Mouse (Mus musculus) liver, embryonic 12.5 days (tissue): ENCODE measurements around the gene Tmem184b. TPM values are rescaled to one million over a fixed set of nuclear protein-coding genes. Genes with fewer than 3 reads are reported as not detected.

Source experiments
- ATAC-seq: fragments of 200-750 bp; cut with Nextera tagmentation; 2 replicates; pipeline ENCODE4 v1.8.0; 2017; ENCODE audit warnings: moderate number of reproducible peaks, mild to moderate bottlenecking, moderate library complexity
- H3K27ac ChIP-seq: fragments of 300-500 bp; sonication (generic); 2 replicates; pipeline ENCODE4 v1.5.1; 2016; ENCODE audit warnings: mild to moderate bottlenecking
- H3K27me3 ChIP-seq: fragments of 300-500 bp; sonication (generic); replicated peaks from 2 replicates; pipeline ENCODE4 v1.6.1; 2016; ENCODE audit warnings: mild to moderate bottlenecking, moderate library complexity
- H3K36me3 ChIP-seq: fragments of 300-500 bp; sonication (generic); 2 replicates; pipeline ENCODE4 v1.6.1; 2016; ENCODE audit warnings: mild to moderate bottlenecking, moderate library complexity
- H3K4me1 ChIP-seq: fragments of 300-500 bp; sonication (generic); 2 replicates; pipeline ENCODE4 v1.6.1; 2016
- H3K4me2 ChIP-seq: fragments of 300-500 bp; sonication (generic); 2 replicates; pipeline ENCODE4 v1.6.1; 2016; ENCODE audit warnings: mild to moderate bottlenecking, moderate library complexity
- H3K4me3 ChIP-seq: fragments of 300-500 bp; sonication (generic); 2 replicates; pipeline ENCODE4 v1.5.1; 2016; ENCODE audit warnings: mild to moderate bottlenecking, moderate library complexity
- H3K9ac ChIP-seq: fragments of 300-500 bp; sonication (generic); 2 replicates; pipeline ENCODE4 v1.6.1; 2016; ENCODE audit warnings: mild to moderate bottlenecking, moderate library complexity
- H3K9me3 ChIP-seq: fragments of 300-500 bp; sonication (generic); replicated peaks from 2 replicates; pipeline ENCODE4 v1.6.1; 2016; ENCODE audit warnings: mild to moderate bottlenecking, moderate library complexity
- WGBS: fragments of 180-500 bp; shearing (Covaris S2); methylation state at CpG from one replicate; pipeline ENCODE4 v1.1.7; 2016; ENCODE audit not compliant: insufficient replicate concordance; 5-methylcytosine and 5-hydroxymethylcytosine counted together
- polyA plus RNA-seq: library from polyadenylated mRNA; unstranded; fragments of >200 nt; fragmentation: Nextera tagmentation; extraction: Ambion mirVana; gene quantifications from 2 replicates; pipeline ENCODE4 v1.2.1, GENCODE M21; 2016

The Tmem184b gene
- polyA plus RNA-seq, 1 experiment from 2014 or later: 16.4 TPM

DNA sequence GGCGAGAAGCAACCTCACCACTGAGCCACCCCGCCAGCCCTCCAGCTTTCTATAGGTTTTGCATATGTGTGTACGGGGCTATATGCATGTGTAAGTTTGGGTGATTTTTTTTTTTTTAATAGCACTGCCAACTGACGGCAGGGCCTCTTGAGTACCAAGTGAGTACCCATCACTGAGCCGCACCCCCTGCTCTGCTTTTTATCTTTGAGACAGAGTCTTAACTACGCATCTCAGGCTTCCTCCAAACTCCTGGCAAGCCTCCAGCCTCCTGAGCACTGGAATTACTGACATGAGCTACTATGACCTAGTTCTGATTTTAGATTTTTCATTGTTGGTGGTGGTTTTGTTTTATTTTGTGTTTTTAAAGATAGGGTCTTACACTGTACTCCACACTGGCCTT lies 24.1 kb upstream of the Tmem184b start:
- no peak overlapping the region for H3K4me3 ChIP-seq
- H3K9ac ChIP-seq: no peak overlapping the region
- whole genome bisulfite sequencing: 67% methylated on average over 6 of the region's 6 CpGs
- H3K36me3 ChIP-seq: peaks cover 86% of the 10 kb centered on the region
- H3K27me3 ChIP-seq: no peaks in the 10 kb centered on the region
- no peak for ATAC-seq
- H3K4me2 ChIP-seq: no peak overlapping the region
- H3K4me1 ChIP-seq: peaks cover 14% of the 10 kb centered on the region
- no peak overlapping the region for H3K27ac ChIP-seq
- no peaks in the 10 kb centered on the region for H3K9me3 ChIP-seq

DNA sequence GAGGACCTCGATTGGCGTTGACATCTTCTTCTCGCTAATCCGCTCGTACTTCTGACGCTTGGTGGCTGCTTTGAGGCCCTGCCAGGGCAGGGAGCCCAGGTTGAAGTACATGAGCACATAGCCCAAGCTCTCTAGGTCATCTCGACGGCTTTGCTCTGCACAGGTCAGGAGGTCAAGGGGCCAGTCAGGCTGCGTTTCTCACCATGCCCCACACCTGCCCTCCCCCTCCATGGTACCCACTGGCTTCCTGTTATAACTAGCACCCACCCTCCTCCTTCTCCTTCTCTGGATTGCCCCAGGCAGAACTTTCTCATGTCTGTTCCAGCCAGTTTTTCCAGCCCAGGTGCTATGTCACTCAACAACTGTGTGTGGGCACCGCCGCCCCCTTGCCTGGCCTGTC lies 22.1 kb upstream of the Tmem184b start:
- Histone ChIP-seq H3K9ac (no peak overlapping the region), H3K9me3 (no peaks in the 10 kb centered on the region), H3K4me2 (no peak overlapping the region), H3K4me1 (no peaks in the 10 kb centered on the region), H3K27me3 (no peaks in the 10 kb centered on the region), H3K4me3 (no peak overlapping the region), H3K36me3 (peaks cover 93% of the 10 kb centered on the region), H3K27ac (no peak overlapping the region)
- ATAC-seq: no peak
- WGBS: 75% methylated on average over 11 of the region's 11 CpGs

DNA sequence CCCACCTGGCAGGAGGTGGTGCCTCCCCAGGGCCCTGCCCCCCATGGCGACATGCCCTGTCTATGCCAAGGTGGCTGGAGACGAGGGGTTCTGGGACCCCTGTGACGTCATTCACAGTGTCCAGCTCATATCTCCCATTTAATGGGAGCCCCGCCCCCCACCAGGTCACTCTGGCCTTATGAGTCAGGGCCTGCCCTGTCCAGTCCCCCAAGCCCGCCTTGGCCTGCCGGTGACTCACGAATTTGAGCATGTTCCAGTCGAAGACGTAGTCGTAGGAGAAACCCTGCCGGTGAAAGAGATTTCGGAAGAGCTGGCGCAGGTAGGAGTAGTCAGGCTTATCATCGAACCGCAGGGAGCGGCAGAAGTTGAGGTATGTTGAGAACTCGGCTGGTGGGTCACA lies 21.2 kb upstream of the Tmem184b start:
- H3K4me3 ChIP-seq: no peak overlapping the region

DNA sequence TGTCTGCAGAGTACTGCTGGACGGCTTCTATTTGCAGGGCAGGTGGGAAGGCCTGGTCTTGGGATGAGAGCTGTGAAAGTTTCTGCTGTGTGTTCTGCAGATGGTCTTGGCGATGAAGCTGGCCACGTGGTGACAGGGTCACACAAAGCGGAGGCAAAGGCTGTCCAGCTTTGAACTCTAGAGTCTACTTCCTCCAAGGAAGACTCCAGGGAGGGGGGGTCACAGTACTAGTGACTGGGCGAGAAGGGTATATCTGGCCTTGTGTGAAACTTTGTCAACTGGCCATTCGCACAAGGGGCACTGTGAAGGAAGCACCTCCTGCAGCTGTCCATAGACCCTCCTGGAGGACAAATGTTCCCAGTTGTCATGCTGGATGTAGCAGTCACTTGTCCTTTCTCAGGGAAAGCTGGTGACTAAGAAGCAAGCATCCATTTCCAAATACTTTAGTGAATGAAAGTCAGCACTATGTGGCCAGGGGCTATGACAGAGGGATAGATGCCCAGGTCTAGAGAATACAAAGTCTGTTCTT lies 19.4 kb upstream of the Tmem184b start:
- no peak overlapping the region for H3K27ac ChIP-seq
- no peak overlapping the region for H3K4me3 ChIP-seq
- ATAC-seq: no peak
- H3K4me2 ChIP-seq: no peak overlapping the region
- peaks cover 88% of the 10 kb centered on the region for H3K36me3 ChIP-seq
- WGBS: 71% methylated on average over 6 of the region's 6 CpGs
- no peaks in the 10 kb centered on the region for H3K27me3 ChIP-seq
- no peaks in the 10 kb centered on the region for H3K9me3 ChIP-seq
- H3K9ac ChIP-seq: no peak overlapping the region
- H3K4me1 ChIP-seq: no peaks in the 10 kb centered on the region

More for the DNA sequence above, 21.2 kb upstream of the Tmem184b start:
- H3K4me2 ChIP-seq: no peak overlapping the region
- no peaks in the 10 kb centered on the region for H3K4me1 ChIP-seq
- no peak overlapping the region for H3K27ac ChIP-seq
- no peak overlapping the region for H3K9ac ChIP-seq
- WGBS: 78% methylated on average over 17 of the region's 17 CpGs
- H3K9me3 ChIP-seq: no peaks in the 10 kb centered on the region
- no peaks in the 10 kb centered on the region for H3K27me3 ChIP-seq
- peaks cover 94% of the 10 kb centered on the region for H3K36me3 ChIP-seq
- ATAC-seq: no peak

DNA sequence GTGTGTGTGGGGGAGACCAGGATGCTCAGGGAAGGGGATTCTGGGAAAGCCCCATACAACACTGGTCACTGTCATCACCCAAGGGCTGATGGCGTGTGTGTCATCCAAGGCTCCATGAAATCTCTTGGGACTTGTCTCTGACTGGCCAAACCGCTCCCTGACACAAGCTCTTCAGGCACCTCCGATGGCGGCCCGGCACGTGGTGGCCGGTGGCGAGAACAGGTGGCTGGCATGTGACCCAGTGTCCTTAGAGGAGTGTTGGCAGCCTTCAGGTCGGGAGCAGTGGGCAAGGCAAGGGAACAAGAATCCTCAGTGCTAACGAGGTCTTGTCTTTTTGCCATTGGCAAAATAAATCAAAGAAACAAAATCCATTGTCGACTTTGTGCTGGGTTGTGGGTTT lies 15.3 kb upstream of the Tmem184b start:
- no peaks in the 10 kb centered on the region for H3K27me3 ChIP-seq
- H3K36me3 ChIP-seq: peaks cover 54% of the 10 kb centered on the region
- H3K4me1 ChIP-seq: peaks cover 21% of the 10 kb centered on the region
- H3K9me3 ChIP-seq: no peaks in the 10 kb centered on the region
- no peak overlapping the region for H3K9ac ChIP-seq
- ATAC-seq: no peak
- no peak overlapping the region for H3K4me3 ChIP-seq
- no peak overlapping the region for H3K27ac ChIP-seq
- 75% methylated on average over 11 of the region's 11 CpGs for WGBS
- no peak overlapping the region for H3K4me2 ChIP-seq

DNA sequence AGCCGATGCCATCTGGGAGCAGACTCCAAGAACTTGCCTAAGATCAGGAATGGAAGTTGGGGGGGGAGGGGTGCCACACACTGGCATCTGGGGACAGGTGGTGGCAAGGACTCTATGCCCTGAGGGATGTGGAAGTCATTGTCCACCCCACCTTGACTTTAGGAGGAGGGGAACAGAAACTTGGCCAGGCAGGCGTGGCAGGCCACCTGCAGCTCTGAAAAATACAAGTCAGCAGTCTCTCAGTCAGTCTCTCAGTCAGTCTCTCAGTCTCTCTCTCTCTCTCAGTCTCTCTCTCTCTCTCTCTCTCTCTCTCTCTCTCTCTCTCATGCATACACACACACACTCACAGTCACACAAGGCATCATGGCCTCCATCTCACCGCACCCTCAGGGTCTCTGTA lies 14.9 kb upstream of the Tmem184b start:
- no peak overlapping the region for H3K4me2 ChIP-seq
- H3K4me1 ChIP-seq: peaks cover 21% of the 10 kb centered on the region
- H3K27me3 ChIP-seq: no peaks in the 10 kb centered on the region
- 78% methylated on average over 3 of the region's 3 CpGs for WGBS
- no peak overlapping the region for H3K9ac ChIP-seq
- H3K36me3 ChIP-seq: peaks cover 50% of the 10 kb centered on the region
- ATAC-seq: no peak
- no peaks in the 10 kb centered on the region for H3K9me3 ChIP-seq
- no peak overlapping the region for H3K27ac ChIP-seq
- H3K4me3 ChIP-seq: no peak overlapping the region

DNA sequence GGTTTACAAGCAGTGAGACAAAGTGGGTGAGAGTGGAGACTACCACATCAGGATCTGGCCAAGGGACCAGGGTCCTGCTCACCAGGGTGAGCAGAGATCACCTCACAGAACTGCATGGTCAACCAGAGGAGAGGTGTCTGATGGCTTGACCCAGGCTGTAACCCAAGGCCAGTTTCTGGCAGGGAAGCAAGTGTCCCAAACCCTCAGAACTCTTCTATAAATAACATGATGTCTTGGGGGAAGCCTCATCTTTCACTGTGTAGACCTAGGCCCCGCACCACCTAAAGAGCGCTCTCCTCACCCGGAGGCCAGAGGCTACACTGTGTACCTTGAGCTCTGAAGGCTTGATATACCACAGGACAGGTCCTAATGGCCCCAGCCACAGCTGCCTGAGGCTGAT lies 14.0 kb upstream of the Tmem184b start:
- 77% methylated on average over 3 of the region's 3 CpGs for WGBS
- no peak overlapping the region for H3K4me2 ChIP-seq
- H3K4me3 ChIP-seq: no peak overlapping the region
- peak; percentile 33; the same call in 1 of the 2 replicates for ATAC-seq
- no peak overlapping the region for H3K27ac ChIP-seq
- H3K36me3 ChIP-seq: peaks cover 41% of the 10 kb centered on the region
- no peaks in the 10 kb centered on the region for H3K9me3 ChIP-seq
- H3K9ac ChIP-seq: no peak overlapping the region
- H3K27me3 ChIP-seq: no peaks in the 10 kb centered on the region
- H3K4me1 ChIP-seq: peaks cover 21% of the 10 kb centered on the region

DNA sequence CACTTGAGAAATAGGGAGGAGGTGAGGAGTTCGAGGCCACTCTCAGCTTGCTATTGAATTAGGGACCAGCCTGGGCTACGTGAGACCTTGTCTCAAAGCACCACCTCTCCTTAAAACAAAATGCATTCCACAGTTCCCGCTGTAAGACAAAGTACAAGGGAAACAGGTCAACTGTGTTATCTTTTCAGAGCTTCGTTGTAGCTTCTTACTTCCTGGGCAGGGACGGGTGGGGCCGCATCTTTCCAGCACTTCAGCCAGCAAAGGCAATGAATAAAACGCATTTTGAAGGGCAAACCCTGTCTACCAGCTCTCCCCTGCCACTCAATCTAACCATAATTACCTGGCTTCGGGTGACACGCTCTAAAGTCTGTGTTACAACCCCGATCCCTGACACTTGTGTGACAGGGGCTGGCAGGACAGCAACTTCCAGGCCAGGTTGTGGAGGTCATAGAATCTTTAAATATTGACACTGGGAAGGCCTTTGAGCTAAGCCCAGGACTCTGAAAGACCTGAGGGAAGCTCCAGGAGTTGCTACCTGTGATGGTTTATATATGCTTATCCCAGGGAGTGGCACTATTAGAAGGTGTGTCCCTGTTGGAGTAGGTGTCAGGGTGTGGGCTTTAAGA lies 13.2 kb upstream of the Tmem184b start:
- 51% methylated on average over 10 of the region's 10 CpGs for WGBS
- Histone ChIP-seq H3K4me3 (no peak overlapping the region), H3K9ac (no peak overlapping the region), H3K4me2 (no peak overlapping the region), H3K27me3 (no peaks in the 10 kb centered on the region), H3K4me1 (peaks cover 21% of the 10 kb centered on the region), H3K36me3 (peaks cover 33% of the 10 kb centered on the region), H3K9me3 (no peaks in the 10 kb centered on the region), H3K27ac (no peak overlapping the region)
- no peak for ATAC-seq

DNA sequence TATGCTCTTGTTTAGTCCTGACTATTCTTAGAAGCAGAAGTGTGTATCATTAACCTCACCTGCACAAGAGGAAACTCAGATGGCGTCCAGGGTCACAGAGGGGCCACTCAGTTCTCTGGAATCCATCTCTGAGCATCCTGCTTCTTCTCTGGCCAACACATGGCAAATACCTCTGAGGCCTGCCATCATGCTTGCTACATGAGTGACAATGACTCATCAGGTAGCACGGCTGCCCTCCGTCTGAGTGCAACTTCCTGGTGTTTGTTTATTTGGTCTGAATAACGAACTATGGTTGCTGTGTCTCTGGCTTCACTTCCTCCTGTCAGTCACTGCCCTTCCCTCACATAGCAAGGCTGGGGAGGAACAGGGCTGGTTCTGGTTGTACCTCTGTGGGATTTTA lies 11.1 kb upstream of the Tmem184b start:
- H3K4me2 ChIP-seq: no peak overlapping the region
- H3K4me3 ChIP-seq: no peak overlapping the region
- H3K27me3 ChIP-seq: no peaks in the 10 kb centered on the region
- peaks cover 15% of the 10 kb centered on the region for H3K36me3 ChIP-seq
- no peaks in the 10 kb centered on the region for H3K9me3 ChIP-seq
- 19% methylated on average over 4 of the region's 4 CpGs for WGBS
- ATAC-seq: no peak
- H3K9ac ChIP-seq: no peak overlapping the region
- peaks cover 21% of the 10 kb centered on the region for H3K4me1 ChIP-seq
- H3K27ac ChIP-seq: no peak overlapping the region

DNA sequence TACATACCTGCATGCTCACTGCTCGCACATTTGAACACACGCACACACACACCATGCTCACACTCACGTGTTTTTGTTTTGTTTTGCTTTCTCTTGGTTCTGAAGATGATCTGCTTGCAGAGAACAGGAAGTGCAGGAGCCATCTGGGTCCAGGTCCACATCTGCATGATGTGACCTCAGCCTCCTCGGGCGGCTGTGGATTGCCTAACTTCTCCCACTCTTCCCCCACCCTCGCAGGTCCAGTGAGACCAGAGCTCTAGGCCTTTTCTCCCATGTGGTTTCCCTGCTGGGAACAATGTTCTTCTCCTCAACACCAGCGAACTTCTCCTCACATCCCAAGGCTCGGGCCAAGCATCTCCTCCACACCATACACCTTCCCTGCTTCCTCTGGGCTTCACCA lies 10.4 kb upstream of the Tmem184b start:
- no peak overlapping the region for H3K4me2 ChIP-seq
- H3K27me3 ChIP-seq: no peaks in the 10 kb centered on the region
- no peak overlapping the region for H3K9ac ChIP-seq
- H3K9me3 ChIP-seq: no peaks in the 10 kb centered on the region
- 53% methylated on average over 8 of the region's 8 CpGs for whole genome bisulfite sequencing
- H3K4me1 ChIP-seq: peaks cover 24% of the 10 kb centered on the region
- no peak for ATAC-seq
- peaks cover 10% of the 10 kb centered on the region for H3K36me3 ChIP-seq
- H3K27ac ChIP-seq: no peak overlapping the region; the same call in 1 of the 2 replicates
- H3K4me3 ChIP-seq: no peak overlapping the region

DNA sequence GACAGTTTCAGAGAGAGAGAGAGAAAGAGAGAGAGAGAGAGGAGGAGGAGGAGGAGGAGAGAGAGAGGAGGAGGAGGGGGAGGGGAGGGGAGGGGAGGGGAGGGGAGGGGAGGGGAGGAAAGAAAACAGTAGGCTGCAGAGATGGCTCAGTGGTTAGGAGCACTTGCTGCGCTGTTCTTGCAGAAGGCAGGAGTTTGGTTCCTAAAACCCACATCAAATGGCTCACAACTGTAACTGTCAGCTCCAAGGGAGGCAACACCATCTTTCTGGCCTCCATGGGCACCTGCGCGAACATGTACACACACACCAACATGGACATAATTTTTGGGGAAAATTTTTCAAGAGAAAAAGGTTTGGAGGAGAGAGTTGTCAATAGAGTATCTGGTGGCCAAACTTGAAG lies 9.8 kb upstream of the Tmem184b start:
- no peaks in the 10 kb centered on the region for H3K9me3 ChIP-seq
- peaks cover 4% of the 10 kb centered on the region; the same call in 1 of the 2 replicates for H3K36me3 ChIP-seq
- no peak overlapping the region for H3K4me2 ChIP-seq
- H3K27me3 ChIP-seq: no peaks in the 10 kb centered on the region
- H3K4me3 ChIP-seq: no peak overlapping the region
- no peak overlapping the region for H3K9ac ChIP-seq
- no peak for ATAC-seq
- WGBS: 69% methylated on average over 3 of the region's 3 CpGs
- H3K4me1 ChIP-seq: peaks cover 24% of the 10 kb centered on the region
- no peak overlapping the region for H3K27ac ChIP-seq

DNA sequence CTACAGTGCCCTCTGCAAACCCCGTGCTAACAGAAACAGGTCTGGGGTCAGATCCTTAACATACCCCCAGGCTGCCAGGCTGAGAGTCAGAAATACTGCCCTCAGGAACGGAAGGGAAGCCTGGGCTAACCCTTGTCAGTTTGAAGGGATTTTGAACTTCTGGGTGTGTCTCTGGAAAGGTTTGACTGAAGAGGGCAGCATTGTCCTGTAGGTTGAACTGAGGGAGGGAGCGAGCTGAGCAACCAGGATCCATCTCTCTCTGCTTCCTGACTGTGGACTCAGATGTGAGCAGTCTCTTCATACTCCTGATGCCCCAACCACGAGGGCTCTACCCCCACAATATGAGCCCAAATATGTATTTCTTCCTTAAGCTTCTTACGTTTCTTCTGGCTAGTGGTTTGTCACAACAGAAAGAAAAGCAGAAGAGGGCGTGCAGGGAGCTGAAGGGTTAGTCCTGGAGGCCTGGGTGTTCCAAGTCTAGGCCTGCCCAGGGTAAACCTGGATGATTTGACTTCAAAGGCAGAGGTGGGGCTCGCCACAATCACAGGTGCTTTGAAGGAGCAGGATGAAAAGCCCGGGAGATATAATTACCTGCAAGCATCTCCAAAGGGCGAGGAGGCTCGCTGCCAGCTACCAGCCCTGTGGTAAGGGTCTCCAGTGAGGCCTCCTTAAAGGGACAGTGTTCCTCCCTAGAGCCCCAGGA lies 8.1 kb upstream of the Tmem184b start:
- H3K36me3 ChIP-seq: peaks cover 2% of the 10 kb centered on the region; the same call in 1 of the 2 replicates
- ATAC-seq: no peak
- H3K9ac ChIP-seq: no peak overlapping the region
- H3K4me3 ChIP-seq: no peak overlapping the region
- peaks cover 23% of the 10 kb centered on the region for H3K4me1 ChIP-seq
- H3K27me3 ChIP-seq: no peaks in the 10 kb centered on the region; the same call in 1 of the 2 replicates
- H3K27ac ChIP-seq: no peak overlapping the region
- no peak overlapping the region for H3K4me2 ChIP-seq
- 57% methylated on average over 10 of the region's 10 CpGs for WGBS
- no peaks in the 10 kb centered on the region for H3K9me3 ChIP-seq
